Mouse (Mus musculus): ENCODE results near the gene Fzd4.

Gene Fzd4

DNA sequence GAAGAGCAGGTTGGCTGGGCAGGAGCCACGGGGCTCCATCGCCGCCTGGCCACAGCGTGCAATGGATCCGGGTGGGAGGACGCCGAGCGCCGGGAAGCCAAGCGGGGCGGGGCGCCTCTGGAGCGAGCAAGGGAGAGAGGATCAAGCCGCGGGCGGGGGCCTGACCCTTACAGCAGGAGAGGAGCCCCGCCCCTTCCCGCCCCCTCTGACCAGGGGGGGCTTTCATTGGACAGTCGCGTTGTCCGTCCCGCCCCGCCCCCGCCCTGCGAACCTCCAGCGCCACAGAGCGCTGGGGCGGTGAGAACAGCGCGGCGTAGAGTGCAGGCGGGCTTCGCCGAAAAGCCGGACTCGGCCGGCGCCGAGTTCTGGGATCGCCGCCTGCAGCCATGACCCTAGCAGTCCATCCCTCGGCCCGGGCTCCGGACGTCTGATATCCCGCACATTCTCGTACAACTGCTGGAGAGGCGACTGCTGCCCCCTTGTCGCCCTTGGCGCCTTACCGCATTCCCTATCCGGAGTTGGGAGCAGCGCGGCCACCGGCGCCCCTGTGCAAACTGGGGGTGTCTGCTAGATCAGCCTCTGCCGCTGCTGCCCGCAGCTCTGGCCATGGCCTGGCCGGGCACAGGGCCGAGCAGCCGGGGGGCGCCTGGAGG lies at the start of gene Fzd4, which contains the start of gene Tmem135:
Gene Fzd4 (plus strand): TSS at position 275 of the 653 bp plus-strand sequence.
Gene Tmem135 (minus strand): TSS at position 142 of the 653 bp plus-strand sequence.
- DNase-seq (ENCODE audit: low read depth, low spot score) = peak; percentile 94

- no peak for DNase-seq (ENCODE audit: low read depth, low spot score)
Observed at GRCm38 (mm10) chr7:89355519-89356255, 48.5 kb upstream of the Fzd4 start.

GRCm38 (mm10) chr7:89356307-89356706 lies 47.8 kb upstream of the Fzd4 start:
- DNase-seq (ENCODE audit: low read depth, low spot score) = no peak

DNA sequence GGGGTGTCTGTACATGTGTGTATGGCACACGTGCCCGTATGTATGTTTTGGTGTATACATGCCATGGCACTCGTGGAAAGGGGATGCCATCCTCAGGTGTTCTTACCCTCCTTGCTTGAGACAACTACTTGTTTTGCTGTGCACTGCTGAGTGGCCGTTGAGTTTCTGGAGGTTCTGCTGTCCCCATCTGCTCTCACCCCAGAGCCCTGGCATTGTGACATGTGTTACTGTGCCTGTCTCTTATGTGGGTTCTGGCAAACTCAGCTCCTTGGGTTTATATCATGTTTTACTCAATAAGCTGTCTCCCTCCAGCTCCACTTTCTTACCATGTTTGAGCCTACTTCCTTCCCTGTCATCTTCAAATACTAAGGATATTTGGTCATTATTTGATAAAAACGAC lies 40.2 kb upstream of the Fzd4 start:
- DNase-seq (ENCODE audit: low read depth, low spot score) = no peak

DNA sequence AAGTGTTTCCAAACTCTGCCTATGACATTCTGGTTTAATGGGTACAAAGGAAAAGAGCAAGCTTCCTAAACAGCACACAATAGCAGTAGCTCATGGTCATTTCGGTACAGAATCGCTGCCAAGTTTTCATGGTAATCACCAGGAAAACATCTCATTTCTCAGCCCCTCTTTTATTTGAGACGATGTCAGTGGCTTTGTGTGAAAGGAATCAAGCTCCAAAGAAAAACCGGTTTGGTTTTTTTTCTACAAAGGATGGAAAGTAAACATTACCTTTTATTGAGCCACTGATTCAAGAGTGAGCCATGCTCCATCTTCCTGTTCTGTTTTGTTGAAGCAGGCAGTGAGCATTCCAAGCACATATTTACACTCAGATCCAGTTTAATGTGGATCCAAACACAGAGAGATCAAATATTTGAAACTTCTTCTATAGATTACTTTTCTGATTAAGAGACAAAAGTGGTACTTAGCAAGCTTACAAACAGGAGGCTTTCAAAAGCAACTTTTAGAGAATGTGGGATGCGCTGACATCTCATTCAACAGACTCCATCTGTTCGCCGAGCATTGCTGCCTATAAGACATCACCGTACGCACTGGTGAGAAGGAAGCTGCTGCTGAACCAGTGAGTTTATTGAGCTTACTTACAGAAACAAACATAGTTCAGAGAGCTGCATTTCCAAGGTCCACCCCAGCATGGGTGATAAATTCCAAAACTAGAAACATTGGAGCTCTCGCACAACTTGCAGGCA lies 38.8 kb upstream of the Fzd4 start:
- DNase-seq (ENCODE audit: low read depth, low spot score) = no peak

DNA sequence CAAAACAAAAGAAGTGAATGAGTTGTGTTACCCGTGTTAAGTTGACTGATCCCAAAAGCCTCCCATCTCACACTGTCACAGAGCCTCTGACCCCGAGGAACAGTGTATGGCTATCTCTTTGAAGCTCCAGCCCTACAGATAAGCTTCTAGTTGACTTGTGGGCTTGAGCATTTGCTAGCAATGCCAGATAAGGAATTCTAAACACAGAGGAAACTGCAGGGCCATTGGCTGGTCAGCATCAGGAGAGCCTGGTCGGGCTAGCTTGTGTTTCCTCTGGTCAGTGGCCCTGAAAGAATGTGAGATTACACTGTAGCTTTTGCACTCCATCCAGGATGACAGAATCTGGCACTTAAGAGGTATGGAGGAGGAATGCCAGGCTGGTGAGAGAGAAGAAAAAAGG lies 36.5 kb upstream of the Fzd4 start:
- DNase-seq (ENCODE audit: low read depth, low spot score) = no peak

GRCm38 (mm10) chr7:89370086-89370485 lies 34.1 kb upstream of the Fzd4 start:
- no peak for DNase-seq (ENCODE audit: low read depth, low spot score)

- DNase-seq (ENCODE audit: low read depth, low spot score) = no peak
Observed at GRCm38 (mm10) chr7:89370917-89371316, 33.2 kb upstream of the Fzd4 start.

DNA sequence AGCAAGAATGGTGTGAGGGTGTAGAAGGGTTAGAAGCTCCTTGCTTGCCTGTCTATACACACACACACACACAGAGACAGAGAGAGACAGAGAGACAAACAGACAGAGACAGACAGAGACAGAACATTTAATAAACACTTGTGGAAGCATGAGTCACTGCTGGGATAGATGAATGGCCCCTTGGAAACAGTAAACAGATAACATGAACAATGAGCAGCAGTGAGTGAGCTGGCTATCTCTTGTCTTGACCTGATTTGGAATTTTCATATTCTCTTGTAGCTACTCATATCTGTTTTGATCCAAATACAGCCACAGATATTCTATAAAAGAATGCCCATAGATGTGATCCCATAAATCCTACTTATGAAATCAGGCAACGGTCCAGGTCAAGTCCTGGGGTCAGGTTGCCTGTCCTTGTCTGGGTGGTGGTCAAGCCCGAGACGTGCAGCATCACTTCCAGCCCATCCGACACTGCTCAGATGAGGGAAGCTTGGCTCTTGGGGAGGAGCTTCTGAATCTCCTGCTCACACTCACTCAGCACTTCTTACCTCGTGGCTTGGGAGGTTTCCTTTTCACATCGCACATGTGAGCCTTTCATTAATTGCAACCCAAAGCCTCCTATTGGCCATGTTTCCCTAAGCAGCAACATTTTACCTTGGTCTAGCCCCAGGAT lies 32.4 kb upstream of the Fzd4 start:
- no peak for DNase-seq (ENCODE audit: low read depth, low spot score)

DNA sequence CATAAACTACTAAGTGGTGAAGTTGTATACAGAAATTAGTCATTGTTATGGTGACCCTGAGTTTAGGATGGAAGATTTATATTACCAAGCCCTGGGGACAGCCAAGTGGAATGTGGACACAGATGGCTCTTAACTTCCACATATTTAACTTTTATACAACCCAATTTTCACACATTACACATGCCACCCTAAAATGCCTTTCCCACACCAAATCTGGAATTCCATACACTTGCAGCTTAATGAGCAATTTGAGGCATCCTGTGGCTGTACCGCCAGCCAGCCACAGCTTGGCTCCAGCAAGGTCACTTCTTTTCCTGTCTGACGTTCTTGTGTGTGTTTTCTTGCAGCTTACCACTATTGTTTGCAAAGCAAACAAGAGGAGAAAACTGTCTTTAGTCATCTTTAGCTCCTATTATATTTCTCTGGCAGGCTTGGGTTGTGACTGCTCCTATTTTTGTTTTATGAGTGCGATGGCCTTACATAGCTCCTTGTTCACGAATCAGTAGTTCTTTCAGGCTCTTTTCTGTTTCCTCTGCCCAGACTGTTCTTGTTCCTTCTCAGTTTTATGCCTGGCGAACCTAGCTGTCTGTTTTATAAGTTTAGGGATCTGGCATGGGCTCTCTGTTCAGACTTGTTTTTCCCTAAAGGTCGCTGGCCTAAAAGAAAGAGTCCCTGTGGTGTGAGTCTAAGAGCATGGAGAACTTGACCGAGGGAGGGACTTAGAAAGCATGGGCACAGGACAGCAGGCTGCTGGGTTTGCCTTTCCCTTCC lies 23.0 kb upstream of the Fzd4 start:
- no peak for DNase-seq (ENCODE audit: low read depth, low spot score)

GRCm38 (mm10) chr7:89382892-89383291 lies 21.3 kb upstream of the Fzd4 start:
- DNase-seq (ENCODE audit: low read depth, low spot score) = no peak

DNA sequence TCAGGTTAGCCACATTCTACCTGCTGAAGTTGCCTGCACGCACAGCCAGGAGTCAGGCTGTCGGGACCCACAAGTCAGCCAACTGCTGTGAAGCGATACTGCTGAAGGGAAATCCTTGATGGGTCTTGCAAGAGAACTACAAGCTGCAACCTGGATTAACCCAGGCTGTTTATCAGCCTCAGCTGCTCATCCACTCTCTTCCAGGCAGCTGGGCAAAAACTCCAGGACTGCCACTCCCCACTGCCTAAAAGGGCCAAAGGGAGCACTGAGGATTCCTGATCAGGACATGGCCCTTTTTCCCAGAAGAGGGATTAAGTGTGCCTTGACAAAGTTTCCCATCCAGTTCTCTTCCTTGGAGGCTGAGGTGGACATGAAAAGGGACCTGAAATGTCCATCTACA lies 15.2 kb upstream of the Fzd4 start:
- DNase-seq (ENCODE audit: low read depth, low spot score) = no peak

- DNase-seq (ENCODE audit: low read depth, low spot score) = no peak
Observed at GRCm38 (mm10) chr7:89390660-89391059, 13.5 kb upstream of the Fzd4 start.

GRCm38 (mm10) chr7:89391281-89391680 lies 12.9 kb upstream of the Fzd4 start:
- DNase-seq (ENCODE audit: low read depth, low spot score) = no peak

DNA sequence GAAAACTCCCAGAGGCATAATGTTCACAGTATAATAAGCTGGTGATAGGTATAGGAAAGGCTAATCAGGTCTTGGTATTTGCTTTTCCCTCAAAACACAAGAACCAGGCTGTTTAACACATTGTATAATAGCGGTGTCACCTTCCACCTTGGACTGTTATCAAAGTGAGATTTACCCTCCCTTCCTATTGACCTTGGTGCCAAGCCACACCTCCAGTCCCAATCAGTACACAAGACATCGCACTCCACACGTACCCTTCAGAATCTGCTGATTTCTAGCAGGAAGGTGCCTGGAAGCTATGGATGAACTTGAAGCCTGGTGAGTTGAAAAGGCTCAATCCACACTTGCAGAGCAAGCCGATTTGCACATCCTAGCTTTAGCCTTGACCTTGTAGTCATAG lies 12.3 kb upstream of the Fzd4 start:
- DNase-seq (ENCODE audit: low read depth, low spot score) = no peak

DNA sequence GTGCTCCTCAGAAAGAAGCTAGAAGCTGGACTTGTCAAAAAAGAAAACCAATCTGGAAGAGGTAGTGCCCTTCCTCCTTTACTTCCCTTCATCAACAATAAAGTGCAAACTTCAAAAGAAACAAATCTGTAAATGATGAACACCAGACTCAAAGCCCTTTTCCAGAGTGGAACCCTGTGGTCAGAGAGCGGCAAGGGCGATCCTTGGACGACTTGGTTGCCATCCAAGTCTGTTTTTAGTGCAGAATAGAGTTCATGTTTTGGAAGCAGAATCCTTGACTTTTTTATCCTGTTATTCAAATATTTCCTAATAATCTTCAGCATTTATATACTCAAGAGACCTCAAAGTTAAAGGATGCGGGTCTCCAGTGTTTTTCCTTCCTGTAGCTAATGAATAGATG lies 11.8 kb upstream of the Fzd4 start:
- no peak for DNase-seq (ENCODE audit: low read depth, low spot score)

DNA sequence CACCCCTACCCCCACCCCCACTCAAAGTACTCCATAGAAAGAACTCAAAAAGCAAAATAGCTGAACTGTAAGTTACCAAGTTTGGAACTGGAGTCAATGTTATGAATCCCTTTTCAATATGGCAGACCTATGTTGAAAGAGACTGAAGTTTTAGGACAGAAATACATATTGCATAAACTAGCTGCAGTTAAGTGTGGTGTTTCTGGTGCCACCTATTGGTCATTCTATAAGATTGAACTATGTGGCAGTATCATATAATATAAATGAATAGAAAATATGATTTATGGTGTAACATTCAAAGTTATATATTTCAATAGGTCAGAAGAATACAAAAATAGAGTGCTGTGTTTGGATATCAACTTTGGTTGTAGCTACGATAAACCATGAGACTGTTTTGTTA lies 11.3 kb upstream of the Fzd4 start:
- DNase-seq (ENCODE audit: low read depth, low spot score) = no peak

- DNase-seq (ENCODE audit: low read depth, low spot score) = no peak
Observed at GRCm38 (mm10) chr7:89395399-89395798, 8.8 kb upstream of the Fzd4 start.

DNA sequence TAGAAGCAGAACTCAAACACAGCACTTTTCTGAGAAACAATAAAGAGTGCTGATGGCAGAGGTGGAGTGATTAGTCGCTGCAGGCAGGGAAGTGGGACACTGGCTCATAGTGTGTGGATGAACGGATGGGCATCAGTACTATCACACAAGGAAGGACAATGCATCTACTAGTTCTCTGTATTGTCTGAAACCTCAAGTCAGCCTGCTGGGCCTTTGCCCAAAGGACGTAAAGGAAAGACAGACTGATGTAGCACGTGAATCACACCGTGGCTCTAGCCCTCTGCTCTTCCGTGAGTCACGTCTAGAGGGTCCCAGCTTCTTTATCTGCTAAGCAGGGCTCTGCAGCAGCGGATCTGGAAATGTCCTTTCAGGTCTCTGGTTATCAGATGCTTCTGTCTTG lies 7.8 kb upstream of the Fzd4 start:
- DNase-seq (ENCODE audit: low read depth, low spot score) = no peak

- DNase-seq (ENCODE audit: low read depth, low spot score) = no peak
Observed at GRCm38 (mm10) chr7:89397837-89398534, 6.2 kb upstream of the Fzd4 start.

DNA sequence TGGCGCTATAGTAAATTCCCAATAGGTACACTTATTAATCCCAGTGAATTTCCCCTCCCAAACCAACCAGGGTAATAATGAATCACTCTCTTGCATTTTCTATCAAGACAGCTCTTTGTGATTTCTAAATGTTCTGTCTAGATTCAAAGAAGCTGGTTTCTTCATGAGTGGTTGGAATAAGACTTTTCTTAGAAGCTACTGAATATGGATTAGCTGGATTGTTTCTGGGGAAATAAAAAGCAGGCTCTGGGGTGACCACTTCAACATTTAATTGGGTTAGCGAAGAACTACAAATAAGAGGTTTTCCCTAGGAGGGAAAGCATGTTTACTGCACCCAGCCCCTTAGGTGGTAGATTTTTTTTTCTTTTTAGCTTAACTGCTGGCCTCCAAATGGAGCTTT lies 3.4 kb upstream of the Fzd4 start:
- no peak for DNase-seq (ENCODE audit: low read depth, low spot score)

All from embryo, embryonic 11.5 days (tissue).